Mouse (Mus musculus) heart, embryonic 12.5 days (tissue): ENCODE measurements around the gene Hcar2. TPM values are rescaled to one million over a fixed set of nuclear protein-coding genes. Genes with fewer than 3 reads are reported as not detected.

Experiments
- ATAC-seq: fragments of 200-750 bp; cut with Nextera tagmentation; 2 replicates; pipeline ENCODE4 v1.8.0; 2017; ENCODE audit warnings: moderate TSS enrichment, moderate library complexity; ENCODE audit not compliant: insufficient number of reproducible peaks, low FRiP score
- H3K27ac ChIP-seq: fragments of 300-500 bp; sonication (generic); 2 replicates; pipeline ENCODE4 v1.5.1; 2016; ENCODE audit warnings: mild to moderate bottlenecking, moderate library complexity; ENCODE audit not compliant: poor library complexity, severe bottlenecking
- H3K27me3 ChIP-seq: fragments of 300-500 bp; sonication (generic); replicated peaks from 2 replicates; pipeline ENCODE4 v1.6.1; 2016; ENCODE audit warnings: mild to moderate bottlenecking, moderate library complexity
- H3K36me3 ChIP-seq: fragments of 300-500 bp; sonication (generic); 2 replicates; pipeline ENCODE4 v1.6.1; 2016; ENCODE audit warnings: mild to moderate bottlenecking, moderate library complexity
- H3K4me1 ChIP-seq: fragments of 300-500 bp; sonication (generic); replicated peaks from 2 replicates; pipeline ENCODE4 v1.6.1; 2016; ENCODE audit warnings: mild to moderate bottlenecking
- H3K4me2 ChIP-seq: fragments of 300-500 bp; sonication (generic); 2 replicates; pipeline ENCODE4 v1.6.1; 2016; ENCODE audit warnings: mild to moderate bottlenecking, moderate library complexity
- H3K4me3 ChIP-seq: fragments of 300-500 bp; sonication (generic); 2 replicates; pipeline ENCODE4 v1.5.1; 2016; ENCODE audit warnings: mild to moderate bottlenecking
- H3K9ac ChIP-seq: fragments of 300-500 bp; sonication (generic); 2 replicates; pipeline ENCODE4 v1.6.1; 2016; ENCODE audit warnings: mild to moderate bottlenecking, moderate library complexity
- H3K9me3 ChIP-seq: fragments of 300-500 bp; sonication (generic); replicated peaks from 2 replicates; pipeline ENCODE4 v1.6.1; 2016; ENCODE audit warnings: mild to moderate bottlenecking, moderate library complexity
- WGBS: fragments of 180-500 bp; shearing (Covaris S2); methylation state at CpG from one replicate; pipeline ENCODE4 v1.1.7; 2016; 5-methylcytosine and 5-hydroxymethylcytosine counted together
- polyA plus RNA-seq: library from polyadenylated mRNA; unstranded; fragments of >200 nt; fragmentation: Nextera tagmentation; extraction: Ambion mirVana; gene quantifications from 2 replicates; pipeline ENCODE4 v1.2.1, GENCODE M21; 2016

Hcar2 gene
- polyA plus RNA-seq, 1 experiment from 2014 or later, result not detected

DNA sequence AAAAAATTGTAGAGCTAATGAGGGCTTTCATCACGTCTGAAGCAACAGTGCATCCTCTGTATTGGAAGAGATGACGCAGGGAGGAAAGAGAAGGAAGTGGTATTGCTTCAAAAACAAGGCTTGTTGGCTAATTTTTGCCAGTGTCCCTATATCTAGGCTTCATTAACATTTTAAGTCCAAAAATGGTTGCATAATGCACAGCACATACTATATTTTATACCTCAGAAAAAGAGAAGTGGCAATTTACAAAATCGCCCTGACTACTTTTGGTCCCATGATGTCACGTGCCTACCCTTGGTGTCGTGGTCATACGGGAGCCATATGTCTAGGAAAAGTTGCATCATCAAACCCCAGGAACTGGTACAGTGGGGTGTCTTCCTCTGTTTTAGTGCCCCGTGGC lies 33.0 kb downstream of the Hcar2 start:
- 81% methylated on average over 7 of the region's 7 CpGs for WGBS
- no peak for ATAC-seq
- H3K9me3 ChIP-seq, result no peaks in the 10 kb centered on the region
- no peaks in the 10 kb centered on the region for H3K4me1 ChIP-seq
- H3K27ac ChIP-seq, result no peak overlapping the region
- no peak overlapping the region for H3K9ac ChIP-seq
- H3K4me3 ChIP-seq, result no peak overlapping the region
- no peaks in the 10 kb centered on the region for H3K27me3 ChIP-seq
- H3K36me3 ChIP-seq, result no peaks in the 10 kb centered on the region
- no peak overlapping the region for H3K4me2 ChIP-seq

DNA sequence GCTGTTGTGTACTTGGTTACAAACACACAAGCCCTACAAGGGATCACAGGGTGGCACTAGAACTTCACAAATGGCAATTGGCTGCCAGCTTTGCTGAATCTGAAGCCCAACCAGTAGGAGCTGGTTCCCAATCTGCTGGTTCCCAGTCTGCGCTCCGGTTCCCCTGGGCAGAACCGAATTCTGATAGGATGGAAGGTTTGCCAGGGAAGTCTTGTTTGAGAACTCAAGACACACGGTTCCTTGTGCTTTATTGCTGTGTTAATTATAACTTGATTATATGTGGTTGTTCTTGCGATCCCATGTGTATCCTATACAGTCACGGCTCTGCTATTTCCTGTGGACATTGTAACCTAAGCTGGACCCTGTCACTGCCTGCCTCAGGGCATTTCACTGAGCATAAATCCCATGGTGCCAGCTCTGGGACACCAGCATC lies 37.6 kb downstream of the Hcar2 start:
- WGBS, result 67% methylated on average over 6 of the region's 6 CpGs
- Histone ChIP-seq H3K36me3 (no peaks in the 10 kb centered on the region), H3K9ac (no peak overlapping the region), H3K4me1 (no peaks in the 10 kb centered on the region), H3K9me3 (no peaks in the 10 kb centered on the region), H3K27me3 (no peaks in the 10 kb centered on the region), H3K27ac (no peak overlapping the region), H3K4me3 (no peak overlapping the region), H3K4me2 (no peak overlapping the region)
- no peak for ATAC-seq

GRCm38 (mm10) chr5:123822706-123823105 lies 42.6 kb downstream of the Hcar2 start:
- WGBS, result 77% methylated on average over 7 of the region's 7 CpGs
- H3K36me3 ChIP-seq, result peaks cover 27% of the 10 kb centered on the region
- no peaks in the 10 kb centered on the region for H3K27me3 ChIP-seq
- H3K4me2 ChIP-seq, result no peak overlapping the region
- no peak overlapping the region for H3K9ac ChIP-seq
- H3K27ac ChIP-seq, result no peak overlapping the region
- ATAC-seq, result no peak
- H3K4me1 ChIP-seq, result no peaks in the 10 kb centered on the region
- no peaks in the 10 kb centered on the region for H3K9me3 ChIP-seq
- H3K4me3 ChIP-seq, result no peak overlapping the region

DNA sequence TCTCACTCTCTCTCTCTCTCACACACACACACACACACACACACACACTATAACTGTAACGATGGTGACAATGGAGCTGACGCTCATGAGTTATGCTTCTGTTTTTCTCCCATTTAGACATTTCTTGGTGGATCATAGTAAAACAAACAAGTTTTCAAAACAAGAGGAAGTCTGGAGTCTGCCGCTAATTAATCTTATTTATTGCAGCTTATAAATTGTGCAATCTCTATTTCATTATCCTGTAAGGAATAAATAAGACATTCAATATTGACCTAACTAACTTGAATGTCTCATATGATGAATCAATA lies 44.1 kb downstream of the Hcar2 start:
- no peaks in the 10 kb centered on the region for H3K9me3 ChIP-seq
- H3K27ac ChIP-seq, result no peak overlapping the region
- H3K9ac ChIP-seq, result no peak overlapping the region
- no peak for ATAC-seq
- 95% methylated on average over 3 of the region's 3 CpGs for WGBS
- H3K4me2 ChIP-seq, result no peak overlapping the region
- no peaks in the 10 kb centered on the region for H3K4me1 ChIP-seq
- peaks cover 35% of the 10 kb centered on the region for H3K36me3 ChIP-seq
- H3K27me3 ChIP-seq, result no peaks in the 10 kb centered on the region
- no peak overlapping the region for H3K4me3 ChIP-seq

DNA sequence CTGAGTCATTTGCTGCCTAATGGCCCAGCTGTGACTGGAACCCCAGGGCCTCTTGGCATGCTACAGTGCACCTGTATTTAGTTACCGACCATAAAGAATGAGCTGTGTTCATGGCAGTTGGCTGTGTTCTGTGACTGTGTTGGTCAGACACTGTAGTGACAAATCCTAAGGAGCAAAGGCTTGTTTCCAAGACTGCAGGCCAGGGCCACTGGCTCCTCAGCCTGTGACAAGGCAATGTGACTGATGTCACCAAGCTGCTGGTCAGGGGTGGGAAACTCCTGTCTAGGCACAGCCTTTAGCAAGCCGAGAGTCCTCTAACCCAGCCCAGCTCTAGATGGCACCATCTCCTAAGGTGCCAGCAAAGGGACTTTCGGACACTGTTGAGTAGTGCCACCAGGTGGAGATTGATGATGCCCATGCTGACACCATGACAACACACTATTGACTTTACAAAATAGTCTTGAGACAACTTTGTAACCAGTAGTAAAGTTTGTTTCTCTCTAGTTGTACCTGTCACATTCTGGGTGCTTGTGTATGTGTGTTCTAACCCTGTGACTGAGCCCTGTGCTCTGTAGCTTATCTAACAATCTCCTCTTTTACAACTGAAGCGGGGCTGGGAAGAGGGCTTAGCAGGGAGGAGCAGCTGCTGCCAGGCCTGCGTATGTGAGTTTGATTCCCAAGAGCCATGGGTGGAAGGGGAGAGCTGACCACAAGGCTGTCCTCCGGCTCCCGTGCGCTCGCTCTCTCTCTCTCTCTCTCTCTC lies 44.6 kb downstream of the Hcar2 start:
- Histone ChIP-seq H3K9ac (no peak overlapping the region; the same call in 1 of the 2 replicates), H3K4me2 (no peak overlapping the region), H3K4me3 (no peak overlapping the region), H3K27ac (no peak overlapping the region), H3K36me3 (peaks cover 41% of the 10 kb centered on the region), H3K4me1 (no peaks in the 10 kb centered on the region), H3K9me3 (no peaks in the 10 kb centered on the region), H3K27me3 (no peaks in the 10 kb centered on the region)
- no peak for ATAC-seq
- 88% methylated on average over 9 of the region's 9 CpGs for WGBS

DNA sequence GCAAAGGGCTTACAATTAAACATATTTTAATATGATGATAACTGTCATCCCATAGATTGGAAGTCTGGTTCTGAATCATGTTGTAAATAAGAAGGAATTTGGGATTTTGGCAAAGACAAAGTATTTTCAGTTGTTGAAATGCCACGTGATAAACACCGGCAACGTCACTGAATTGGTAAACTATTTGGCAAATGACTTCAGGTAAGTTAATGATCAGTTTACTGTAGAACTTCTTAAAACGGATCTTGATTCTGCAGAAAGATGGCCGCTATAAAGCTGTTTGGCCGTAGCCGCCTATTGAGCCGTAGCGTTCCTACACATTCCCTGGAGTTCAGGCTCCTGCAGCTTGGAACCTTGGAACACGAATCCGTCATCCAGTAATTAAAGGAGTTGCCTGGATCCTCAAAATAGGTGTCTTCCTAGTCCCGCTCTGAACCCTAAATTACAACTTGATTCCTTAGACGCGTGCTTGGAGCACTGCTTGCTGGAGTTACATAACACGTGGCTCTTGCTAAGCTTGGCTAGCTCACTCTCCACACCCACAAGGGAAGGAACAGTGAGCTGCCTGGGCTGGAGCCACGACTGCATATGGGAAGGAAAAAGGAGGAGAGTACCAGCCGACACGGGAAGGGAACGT lies 46.2 kb downstream of the Hcar2 start:
- WGBS, result 91% methylated on average over 19 of the region's 19 CpGs
- H3K4me1 ChIP-seq, result no peaks in the 10 kb centered on the region
- H3K27ac ChIP-seq, result no peak overlapping the region
- no peak overlapping the region for H3K9ac ChIP-seq
- no peak overlapping the region for H3K4me2 ChIP-seq
- no peaks in the 10 kb centered on the region for H3K27me3 ChIP-seq
- H3K9me3 ChIP-seq, result no peaks in the 10 kb centered on the region
- H3K36me3 ChIP-seq, result peaks cover 56% of the 10 kb centered on the region
- no peak overlapping the region for H3K4me3 ChIP-seq
- ATAC-seq, result no peak

- Histone ChIP-seq H3K36me3 (peaks cover 74% of the 10 kb centered on the region), H3K27me3 (no peaks in the 10 kb centered on the region), H3K27ac (no peak overlapping the region), H3K4me2 (no peak overlapping the region), H3K4me1 (no peaks in the 10 kb centered on the region), H3K9me3 (no peaks in the 10 kb centered on the region), H3K9ac (no peak overlapping the region), H3K4me3 (no peak overlapping the region)
- WGBS, result 84% methylated on average over 7 of the region's 7 CpGs
- no peak for ATAC-seq
Observed at GRCm38 (mm10) chr5:123816891-123817290, 48.4 kb downstream of the Hcar2 start.

Other genes with a start within 250 kb of the Hcar2 start
- gene Clip1, start 180.9 kb downstream of the Hcar2 start, polyA plus RNA-seq, result 62.3 and 65.2 TPM in 2 replicates
- 69.6 and 77.5 TPM in 2 replicates for gene Zcchc8, start 144.4 kb downstream of the Hcar2 start, polyA plus RNA-seq
- gene Rsrc2, start 116.1 kb downstream of the Hcar2 start, polyA plus RNA-seq, result 95.9 and 105 TPM in 2 replicates
- gene Kntc1, start 115.8 kb downstream of the Hcar2 start, polyA plus RNA-seq, result 30.7 and 31.8 TPM in 2 replicates
- 0.11 and 0.22 TPM in 2 replicates for gene Hcar1, start 14.5 kb upstream of the Hcar2 start, polyA plus RNA-seq
- 109 and 120 TPM in 2 replicates for gene Denr, start 41.7 kb upstream of the Hcar2 start, polyA plus RNA-seq
- gene Gm43518, start 61.9 kb upstream of the Hcar2 start, polyA plus RNA-seq, result 0.90 and 2.1 TPM in 2 replicates
- gene Ccdc62, start 65.2 kb upstream of the Hcar2 start, polyA plus RNA-seq, result 2.5 and 7.1 TPM in 2 replicates
- 4.8 and 7.5 TPM in 2 replicates for gene Hip1r, start 108.1 kb upstream of the Hcar2 start, polyA plus RNA-seq
- 61.9 and 64.4 TPM in 2 replicates for gene Vps37b, start 166.8 kb upstream of the Hcar2 start, polyA plus RNA-seq
- gene Abcb9, start 230.3 kb upstream of the Hcar2 start, polyA plus RNA-seq, result 1.6 and 1.7 TPM in 2 replicates
- 16.1 and 17.0 TPM in 2 replicates for gene Ogfod2, start 246.8 kb upstream of the Hcar2 start, polyA plus RNA-seq